1 mouse cellular context compared by ENCODE assay signal in the genomic region with DNA sequence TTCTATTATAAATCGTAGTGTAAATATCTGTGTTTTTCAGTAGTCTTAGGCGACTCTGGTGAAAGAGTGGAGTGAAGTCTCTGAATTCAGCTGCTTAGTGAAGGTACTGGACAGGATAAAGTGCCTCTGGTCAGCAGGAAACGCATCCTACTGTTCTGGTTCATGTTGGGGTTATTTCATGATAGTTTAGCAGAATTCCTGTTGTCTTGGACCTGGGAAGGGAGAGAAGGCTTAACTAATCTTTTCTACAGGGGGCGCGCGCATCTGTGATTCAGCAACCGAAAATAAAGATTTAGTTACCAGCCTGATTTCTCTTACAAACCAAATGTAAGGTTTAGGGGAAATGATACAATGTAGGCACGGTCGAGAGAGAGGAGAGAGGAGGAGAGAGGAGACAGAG.
TF ChIP-seq lines count a peak whose summit lies in the region.

No protein-coding gene starts in this region.

TF ChIP-seq in MEL, 35 proteins besides CTCF, POLR2A, EP300 and RAD21:
- no peak for TF ChIP-seq BHLHE40 (IDR thresholded peaks at IDR 0.05; ENCODE audit: borderline replicate concordance, low read depth, low read length)
- TF ChIP-seq HCFC1 (IDR thresholded peaks at IDR 0.05; ENCODE audit: low read depth, low read length) = no peak
- TF ChIP-seq RCOR1 (IDR thresholded peaks at IDR 0.05; ENCODE audit: low read depth, low read length) = peak; percentile 82
- TF ChIP-seq ZKSCAN1 (IDR thresholded peaks at IDR 0.05; ENCODE audit: low read depth, low read length) = no peak
- TF ChIP-seq SMC3 (IDR thresholded peaks at IDR 0.05; ENCODE audit: low read depth, low read length) = 0 out of 2 replicates have a peak, but pooled peaks have one; percentile 17
- TF ChIP-seq MAZ (IDR thresholded peaks at IDR 0.05; ENCODE audit: low read depth, low read length) = 0 out of 2 replicates have a peak, but pooled peaks have one; percentile 23
- TF ChIP-seq ZNF384 (IDR thresholded peaks at IDR 0.05; ENCODE audit: low read depth, low read length) = no peak
